Mouse (Mus musculus) limb, embryonic 13.5 days (tissue): ENCODE measurements at regions not wholly inside any gene's neighbourhood (a gene's known extent, or its start where the extent isn't known, plus 50 kb on each side); places are given as distances from the start of the nearest gene placed in this dataset.
"Not testable (repeated sequence)": the region's sequence is repeated elsewhere in the genome, so short reads cannot be mapped to it uniquely, and the experiment has no call there.

ENCODE experiments used
- ATAC-seq: fragments of 200-750 bp; cut with Nextera tagmentation; 2 replicates; pipeline ENCODE4 v1.8.0; 2017; ENCODE audit warnings: low read depth, moderate number of reproducible peaks, moderate TSS enrichment; ENCODE audit not compliant: low FRiP score
- H3K27ac ChIP-seq: fragments of 300-500 bp; sonication (generic); 2 replicates; pipeline ENCODE4 v1.5.1; 2015; ENCODE audit warnings: inconsistent platforms, mild to moderate bottlenecking, moderate library complexity
- H3K27me3 ChIP-seq: fragments of 300-500 bp; sonication (generic); 2 replicates; pipeline ENCODE4 v1.6.1; 2015; ENCODE audit warnings: mild to moderate bottlenecking, inconsistent platforms
- H3K36me3 ChIP-seq: fragments of 300-500 bp; sonication (generic); 2 replicates; pipeline ENCODE4 v1.6.1; 2015; ENCODE audit warnings: inconsistent platforms, mild to moderate bottlenecking, moderate library complexity
- H3K4me1 ChIP-seq: fragments of 300-500 bp; sonication (generic); 2 replicates; pipeline ENCODE4 v1.6.1; 2015; ENCODE audit warnings: inconsistent platforms
- H3K4me2 ChIP-seq: fragments of 300-500 bp; sonication (generic); replicated peaks from 2 replicates; pipeline ENCODE4 v1.6.1; 2015; ENCODE audit warnings: inconsistent platforms, mild to moderate bottlenecking, moderate library complexity
- H3K4me3 ChIP-seq: fragments of 300-500 bp; sonication (generic); 2 replicates; pipeline ENCODE4 v1.5.1; 2015; ENCODE audit warnings: moderate library complexity, mild to moderate bottlenecking, inconsistent platforms
- H3K9ac ChIP-seq: fragments of 300-500 bp; sonication (generic); 2 replicates; pipeline ENCODE4 v1.6.1; 2015; ENCODE audit warnings: mild to moderate bottlenecking, inconsistent platforms
- H3K9me3 ChIP-seq: fragments of 300-500 bp; sonication (generic); 2 replicates; pipeline ENCODE4 v1.6.1; 2016; ENCODE audit warnings: inconsistent platforms
- WGBS: fragments of 180-500 bp; shearing (Covaris S2); methylation state at CpG from one replicate; pipeline ENCODE4 v1.1.7; 2015; 5-methylcytosine and 5-hydroxymethylcytosine counted together

GRCm38 (mm10) chr10:37779383-37780302, 640.9 kb upstream of the Marcks start:
- no peak for ATAC-seq
- Histone ChIP-seq H3K27me3 (no peaks in the 10 kb centered on the region), H3K9ac (no peak overlapping the region), H3K36me3 (no peaks in the 10 kb centered on the region), H3K4me3 (no peak overlapping the region), H3K9me3 (no peaks in the 10 kb centered on the region), H3K4me1 (no peaks in the 10 kb centered on the region), H3K4me2 (no peak overlapping the region), H3K27ac (no peak overlapping the region)
- 61% methylated on average over 2 of the region's 2 CpGs for WGBS

- no peak for ATAC-seq
- WGBS: 68% methylated on average over 5 of the region's 5 CpGs
- Histone ChIP-seq H3K36me3 (no peaks in the 10 kb centered on the region), H3K9ac (no peak overlapping the region), H3K27me3 (no peaks in the 10 kb centered on the region), H3K4me1 (no peaks in the 10 kb centered on the region), H3K27ac (no peak overlapping the region), H3K4me2 (no peak overlapping the region), H3K9me3 (no peaks in the 10 kb centered on the region), H3K4me3 (no peak overlapping the region)
Measured at GRCm38 (mm10) chr10:37760542-37761367, 622.0 kb upstream of the Marcks start.

- Histone ChIP-seq H3K9ac (no peak overlapping the region), H3K4me1 (no peaks in the 10 kb centered on the region), H3K4me3 (no peak overlapping the region), H3K4me2 (no peak overlapping the region), H3K27ac (no peak overlapping the region), H3K36me3 (no peaks in the 10 kb centered on the region), H3K9me3 (no peaks in the 10 kb centered on the region), H3K27me3 (no peaks in the 10 kb centered on the region)
- ATAC-seq: peak; percentile 66; the same call in 1 of the 2 replicates
- WGBS: 14% methylated on average over 2 of the region's 2 CpGs
Measured at GRCm38 (mm10) chr10:37741581-37741980, 602.9 kb upstream of the Marcks start.

- Histone ChIP-seq H3K36me3 (no peaks in the 10 kb centered on the region), H3K4me2 (no peak overlapping the region), H3K9me3 (no peaks in the 10 kb centered on the region), H3K27me3 (no peaks in the 10 kb centered on the region), H3K4me3 (no peak overlapping the region), H3K9ac (no peak overlapping the region), H3K27ac (no peak overlapping the region), H3K4me1 (no peaks in the 10 kb centered on the region)
- no peak for ATAC-seq
- 69% methylated on average over 2 of the region's 2 CpGs for WGBS
Measured at GRCm38 (mm10) chr10:37739024-37739423, 600.3 kb upstream of the Marcks start.

GRCm38 (mm10) chr10:37725609-37726008, 586.9 kb upstream of the Marcks start:
- ATAC-seq: no peak
- Histone ChIP-seq H3K9me3 (no peaks in the 10 kb centered on the region), H3K4me1 (0 out of 2 replicates have a peak, but pooled peaks cover 2% of the 10 kb centered on the region), H3K27ac (no peak overlapping the region), H3K4me2 (no peak overlapping the region), H3K9ac (no peak overlapping the region), H3K27me3 (no peaks in the 10 kb centered on the region), H3K36me3 (no peaks in the 10 kb centered on the region), H3K4me3 (no peak overlapping the region)
- 70% methylated on average over 4 of the region's 4 CpGs for WGBS

GRCm38 (mm10) chr10:37724994-37725393, 586.3 kb upstream of the Marcks start:
- H3K4me3 ChIP-seq, H3K27ac ChIP-seq, H3K4me2 ChIP-seq, H3K36me3 ChIP-seq, H3K9me3 ChIP-seq, ATAC-seq, H3K27me3 ChIP-seq, H3K4me1 ChIP-seq, H3K9ac ChIP-seq: not testable (repeated sequence)
- 78% methylated on average over 7 of the region's 7 CpGs for WGBS

- no peaks in the 10 kb centered on the region for H3K9me3 ChIP-seq
- H3K4me1 ChIP-seq: peaks cover 11% of the 10 kb centered on the region
- H3K27me3 ChIP-seq: no peaks in the 10 kb centered on the region
- no peak overlapping the region for H3K27ac ChIP-seq
- H3K4me2 ChIP-seq: no peak overlapping the region
- no peak for ATAC-seq
- no peaks in the 10 kb centered on the region for H3K36me3 ChIP-seq
- H3K9ac ChIP-seq: no peak overlapping the region
- WGBS: 52% methylated on average over 2 of the region's 2 CpGs
- no peak overlapping the region for H3K4me3 ChIP-seq
Measured at GRCm38 (mm10) chr10:37720748-37721147, 582.0 kb upstream of the Marcks start.

GRCm38 (mm10) chr10:37716946-37717345, 578.2 kb upstream of the Marcks start:
- Histone ChIP-seq H3K27me3 (no peaks in the 10 kb centered on the region), H3K4me1 (peaks cover 11% of the 10 kb centered on the region), H3K9ac (no peak overlapping the region), H3K9me3 (no peaks in the 10 kb centered on the region), H3K4me2 (no peak overlapping the region), H3K36me3 (no peaks in the 10 kb centered on the region), H3K27ac (peak overlapping the region; percentile 55; the same call in 1 of the 2 replicates), H3K4me3 (no peak overlapping the region)
- no peak for ATAC-seq

- no peak overlapping the region for H3K27ac ChIP-seq
- ATAC-seq: no peak
- no peak overlapping the region for H3K4me3 ChIP-seq
- H3K4me2 ChIP-seq: no peak overlapping the region
- no peaks in the 10 kb centered on the region for H3K4me1 ChIP-seq
- no peaks in the 10 kb centered on the region for H3K9me3 ChIP-seq
- H3K27me3 ChIP-seq: no peaks in the 10 kb centered on the region
- no peaks in the 10 kb centered on the region for H3K36me3 ChIP-seq
- no peak overlapping the region for H3K9ac ChIP-seq
Measured at GRCm38 (mm10) chr10:37711459-37711858, 572.7 kb upstream of the Marcks start.

- H3K9me3 ChIP-seq: no peaks in the 10 kb centered on the region
- H3K4me2 ChIP-seq: no peak overlapping the region
- no peaks in the 10 kb centered on the region for H3K27me3 ChIP-seq
- H3K4me1 ChIP-seq: 0 out of 2 replicates have a peak, but pooled peaks cover 4% of the 10 kb centered on the region
- no peak for ATAC-seq
- H3K4me3 ChIP-seq: no peak overlapping the region
- H3K36me3 ChIP-seq: no peaks in the 10 kb centered on the region
- H3K27ac ChIP-seq: no peak overlapping the region
- H3K9ac ChIP-seq: no peak overlapping the region
- 48% methylated on average over 7 of the region's 7 CpGs for WGBS
Measured at GRCm38 (mm10) chr10:37694041-37694690, 555.4 kb upstream of the Marcks start.

GRCm38 (mm10) chr10:37692851-37693250, 554.1 kb upstream of the Marcks start:
- Histone ChIP-seq H3K9ac (no peak overlapping the region), H3K36me3 (no peaks in the 10 kb centered on the region), H3K4me2 (no peak overlapping the region), H3K27me3 (no peaks in the 10 kb centered on the region), H3K9me3 (no peaks in the 10 kb centered on the region), H3K27ac (no peak overlapping the region), H3K4me1 (0 out of 2 replicates have a peak, but pooled peaks cover 4% of the 10 kb centered on the region), H3K4me3 (no peak overlapping the region)
- ATAC-seq: no peak

GRCm38 (mm10) chr10:37691939-37692338, 553.2 kb upstream of the Marcks start:
- H3K9me3 ChIP-seq: no peaks in the 10 kb centered on the region
- ATAC-seq: no peak
- no peak overlapping the region for H3K27ac ChIP-seq
- WGBS: 52% methylated on average over 2 of the region's 2 CpGs
- H3K4me3 ChIP-seq: no peak overlapping the region
- H3K36me3 ChIP-seq: no peaks in the 10 kb centered on the region
- 0 out of 2 replicates have a peak, but pooled peaks cover 4% of the 10 kb centered on the region for H3K4me1 ChIP-seq
- no peaks in the 10 kb centered on the region for H3K27me3 ChIP-seq
- H3K4me2 ChIP-seq: no peak overlapping the region
- H3K9ac ChIP-seq: no peak overlapping the region
